Mouse (Mus musculus): ENCODE measurements around the gene Kmo.

DNA sequence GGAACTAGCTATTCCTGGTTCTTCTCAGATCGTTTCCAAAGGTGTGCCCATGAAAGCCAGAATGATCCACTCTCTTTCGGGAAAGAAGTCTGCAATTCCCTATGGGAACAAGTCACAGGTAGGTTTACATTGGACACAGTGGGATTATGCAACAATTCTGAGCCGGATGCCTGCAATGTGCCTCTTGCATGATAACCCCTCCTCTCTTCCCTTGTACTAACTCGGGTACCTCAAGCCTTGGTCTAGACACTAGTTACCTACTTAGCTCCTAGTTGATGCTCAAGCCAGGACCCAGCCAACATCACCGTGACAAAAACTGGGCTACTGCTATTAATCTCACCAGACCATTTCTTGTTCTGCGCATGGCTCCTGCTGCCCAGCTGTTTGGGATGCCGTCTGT is 18.9 kb downstream of the Kmo start:
- no peak for TF ChIP-seq CTCF (IDR thresholded peaks at IDR 0.05; ENCODE audit: extremely low read depth, insufficient read depth, insufficient read length, insufficient replicate concordance)
- no peak for TF ChIP-seq POLR2A (IDR thresholded peaks at IDR 0.05; ENCODE audit: low read depth, low read length)

Data from spleen, adult 2 months (tissue).